11 mouse cellular contexts compared by ENCODE assay signal in genomic region chr5:73244403-73244802, GRCm38 (mm10). TPM values are rescaled to one million over a fixed set of nuclear protein-coding genes. Genes with fewer than 3 reads are reported as not detected.
DNase-seq lines count a peak whose midpoint lies in the region; ATAC-seq and TF ChIP-seq lines count a peak whose summit lies in the region.
"Had no signal": no experiment of that assay in that cellular context is flagged by ENCODE, and none has a peak within 500 bp of the region (broad histone marks: within the 10 kb centered on the region; RNA-seq: fewer than 3 reads in every experiment).

No protein-coding gene starts in this region.

- no peak for TF ChIP-seq CTCF in cerebellum, adult 2 months (IDR thresholded peaks at IDR 0.05; ENCODE audit: borderline replicate concordance, insufficient read depth, low read depth, low read length)

- H3K27me3 ChIP-seq in cerebellum, adult 2 months (ENCODE audit: control insufficient read depth, insufficient read depth, low read length) = no peaks in the 10 kb centered on the region
- H3K27me3 ChIP-seq in intestine, embryonic 15.5 days (replicated peaks) = no peaks in the 10 kb centered on the region
- no peaks in the 10 kb centered on the region for H3K27me3 ChIP-seq in midbrain, embryonic 14.5 days (ENCODE audit: control insufficient read depth, insufficient read depth, low read length)
- H3K27me3 ChIP-seq: liver, embryonic 15.5 days had no signal

- ATAC-seq in intestine, embryonic 15.5 days = peak; percentile 43; the same call in 1 of the 2 replicates
- ATAC-seq in midbrain, embryonic 14.5 days (ENCODE audit: low FRiP score, low TSS enrichment) = peak; percentile 17; the same call in 1 of the 2 replicates

- H3K36me3 ChIP-seq in intestine, embryonic 15.5 days = no peaks in the 10 kb centered on the region
- H3K36me3 ChIP-seq in midbrain, embryonic 14.5 days (ENCODE audit: control insufficient read depth, insufficient read depth, low read length) = no peaks in the 10 kb centered on the region

- no peak overlapping the region for H3K27ac ChIP-seq in cerebellum, adult 2 months (ENCODE audit: insufficient read depth, low read length)
- H3K27ac ChIP-seq in intestine, embryonic 15.5 days = no peak overlapping the region
- H3K27ac ChIP-seq in midbrain, embryonic 14.5 days (replicated peaks; ENCODE audit: low read depth, low read length) = no peak overlapping the region; the same call in 1 of the 2 replicates
- H3K27ac ChIP-seq: left cerebral cortex, adult 2 months; liver, embryonic 15.5 days had no signal

- H3K4me1 ChIP-seq in cerebellum, adult 2 months (ENCODE audit: control insufficient read depth, insufficient read depth, low read length) = peaks cover 7% of the 10 kb centered on the region
- 0 out of 2 replicates have a peak, but pooled peaks cover 4% of the 10 kb centered on the region for H3K4me1 ChIP-seq in intestine, embryonic 15.5 days (replicated peaks)
- H3K4me1 ChIP-seq in midbrain, embryonic 14.5 days (ENCODE audit: control insufficient read depth, insufficient read depth, low read length) = 0 out of 2 replicates have a peak, but pooled peaks cover 2% of the 10 kb centered on the region

- H3K4me2 ChIP-seq in intestine, embryonic 15.5 days (replicated peaks) = no peak overlapping the region
- H3K4me2 ChIP-seq in midbrain, embryonic 14.5 days (ENCODE audit: low read length) = no peak overlapping the region
- H3K4me2 ChIP-seq: liver, embryonic 15.5 days had no signal

- H3K4me3 ChIP-seq in cerebellum, adult 2 months (replicated peaks; ENCODE audit: insufficient read depth, low read depth, low read length) = no peak overlapping the region
- H3K4me3 ChIP-seq in intestine, embryonic 15.5 days (replicated peaks) = no peak overlapping the region
- H3K4me3 ChIP-seq in midbrain, embryonic 14.5 days (replicated peaks; ENCODE audit: low read depth, low read length) = no peak overlapping the region
- H3K4me3 ChIP-seq: left cerebral cortex, adult 2 months; liver, embryonic 15.5 days had no signal

- H3K9ac ChIP-seq in intestine, embryonic 15.5 days = no peak overlapping the region
- no peak overlapping the region for H3K9ac ChIP-seq in midbrain, embryonic 14.5 days (replicated peaks; ENCODE audit: low read length)
- H3K9ac ChIP-seq: liver, embryonic 15.5 days had no signal

- 49% methylated on average over 13 of the region's 13 CpGs for WGBS in cerebellum, adult 2 months
- 53% methylated on average over 13 of the region's 13 CpGs for WGBS in intestine, embryonic 15.5 days
- WGBS in midbrain, embryonic 14.5 days = 64% methylated on average over 13 of the region's 13 CpGs

- H3K9me3 ChIP-seq in intestine, embryonic 15.5 days = no peaks in the 10 kb centered on the region
- no peaks in the 10 kb centered on the region for H3K9me3 ChIP-seq in midbrain, embryonic 14.5 days (ENCODE audit: control insufficient read depth, low read length)
- H3K9me3 ChIP-seq: liver, embryonic 15.5 days had no signal

- no peak for TF ChIP-seq POLR2A in cerebellum, adult 2 months (IDR thresholded peaks at IDR 0.05; ENCODE audit: borderline replicate concordance, insufficient read depth, low read length)

- peak; percentile 48 to 69 for DNase-seq in cerebellum, postnatal 14 days
- no peak for DNase-seq in cerebellum, adult 2 months
- peak; percentile 45 to 54 for DNase-seq in layer of hippocampus, postnatal 10 days (ENCODE audit: low spot score in 2 of 2)
- DNase-seq in layer of hippocampus, adult 11-12 months (ENCODE audit: low spot score) = no peak
- peak; percentile 82 for DNase-seq in midbrain, embryonic 14.5 days
- no peak for DNase-seq in spleen, postnatal 14 days (ENCODE audit: low spot score in 2 of 2)
- no peak for DNase-seq in adrenal gland, postnatal 36 days
- DNase-seq: kidney, postnatal 14 days had no signal

RNA-seq across cellular contexts. Expression of gene Fryl, which starts 12.0 kb away (rescaled TPM):
- 60.2 and 61.4 TPM in 2 replicates for polyA plus RNA-seq in cerebellum, adult 2 months (2012; rRNA removed)
- total RNA-seq in layer of hippocampus, postnatal 10 days (2021) = 10 to 100 TPM; 66.1 to 71.6 TPM
- 27.1 and 28.4 TPM in 2 replicates for polyA plus RNA-seq in intestine, embryonic 15.5 days (2015; fragmentation: Nextera tagmentation; extraction: Ambion mirVana)
- polyA plus RNA-seq in midbrain, embryonic 14.5 days (2014; fragmentation: Nextera tagmentation; extraction: Ambion mirVana) = 45.3 and 48.5 TPM in 2 replicates
- total RNA-seq in adrenal gland, postnatal 36 days (2021) = 10 to 100 TPM; 44.1 to 45.3 TPM

RNA-seq across cellular contexts. Expression of gene Ociad1, which starts 48.2 kb away (rescaled TPM):
- 319 and 355 TPM in 2 replicates for polyA plus RNA-seq in cerebellum, adult 2 months (2012; rRNA removed)
- 100 to 1,000 TPM; 325 to 333 TPM for total RNA-seq in layer of hippocampus, postnatal 10 days (2021)
- 246 and 258 TPM in 2 replicates for polyA plus RNA-seq in intestine, embryonic 15.5 days (2015; fragmentation: Nextera tagmentation; extraction: Ambion mirVana)
- 207 and 269 TPM in 2 replicates for polyA plus RNA-seq in midbrain, embryonic 14.5 days (2014; fragmentation: Nextera tagmentation; extraction: Ambion mirVana)
- 100 to 1,000 TPM; 257 to 258 TPM for total RNA-seq in adrenal gland, postnatal 36 days (2021)

Comparison
In these comparisons a context has a peak if more than half of its experiments do, and no peak if none do; other contexts are left out.
1. DNase-seq: peak in cerebellum, postnatal 14 days (2 of 2), layer of hippocampus, postnatal 10 days (2 of 2) and midbrain, embryonic 14.5 days (single experiment); none in cerebellum, adult 2 months (0 of 2), layer of hippocampus, adult 11-12 months (single experiment), spleen, postnatal 14 days (0 of 2) and adrenal gland, postnatal 36 days (0 of 2).